Mouse (Mus musculus): ENCODE data around the gene Dnajc11.

DNA sequence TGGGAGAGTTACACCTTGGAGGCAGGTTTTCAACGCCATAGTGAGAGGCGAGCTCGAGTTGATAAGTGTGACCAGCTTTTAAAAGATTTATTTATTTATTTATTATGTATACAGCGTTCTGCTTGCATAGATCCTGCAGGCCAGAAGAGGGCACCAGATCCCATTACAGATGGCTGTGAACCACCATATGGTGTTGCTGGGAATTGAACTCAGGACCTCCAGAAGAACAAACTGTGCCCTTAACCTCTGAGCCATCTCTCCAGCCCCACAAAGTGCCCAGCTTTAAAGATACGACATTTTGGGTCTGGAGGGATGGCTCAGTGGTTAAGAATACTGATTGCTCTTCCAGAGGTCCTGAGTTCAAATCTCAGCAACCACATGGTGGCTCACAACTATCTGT, 95.6 kb downstream of the Dnajc11 start:
- no peak for TF ChIP-seq EP300 (IDR thresholded peaks at IDR 0.05; ENCODE audit: low read depth)
- TF ChIP-seq CTCF (IDR thresholded peaks at IDR 0.05; ENCODE audit: low read depth), result peak; percentile 65

Measured in liver, postnatal 0 days (tissue).